Mouse (Mus musculus): Measurements from ENCODE around the gene Tmem136. TPM values are rescaled to one million over a fixed set of nuclear protein-coding genes. Genes with fewer than 3 reads are reported as not detected.
A peak's percentile ranks its signal among the peaks of the same experiment; 100 is the strongest.
"Not testable (repeated sequence)": the region's sequence is repeated elsewhere in the genome, so short reads cannot be mapped to it uniquely, and the experiment has no call there.

Tmem136 gene
- polyA plus RNA-seq, 1 experiment = not detected

DNA sequence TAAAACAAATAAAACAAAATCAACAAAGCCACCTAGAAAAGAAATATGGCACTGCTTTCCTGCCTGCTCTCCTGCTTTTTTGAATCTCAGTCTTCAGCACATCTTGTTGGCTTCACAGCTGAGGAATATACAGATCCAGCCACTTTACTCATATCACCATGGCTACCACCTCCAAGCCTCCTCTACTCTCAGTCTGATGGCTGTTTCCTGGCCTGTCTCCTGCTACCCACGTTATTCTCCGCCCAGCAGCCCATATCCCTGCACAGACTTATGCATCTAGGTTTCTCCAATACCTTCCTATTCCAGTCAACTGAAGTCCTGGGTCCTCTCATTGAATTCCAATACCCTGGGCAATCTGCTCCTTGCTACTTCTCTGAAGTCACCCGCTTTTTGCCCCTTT is 17.2 kb upstream of the Tmem136 start:
- H3K4me3 ChIP-seq (ENCODE audit: insufficient read depth, low read depth, low read length) = no peak overlapping the region
- H3K4me1 ChIP-seq (ENCODE audit: control insufficient read depth, insufficient read depth, low read length) = peaks cover 8% of the 10 kb centered on the region; the same call in 1 of the 2 replicates
- WGBS = 54% methylated on average over 3 of the region's 3 CpGs
- H3K27ac ChIP-seq (ENCODE audit: insufficient read depth, low read depth, low read length) = no peak overlapping the region
- no peak for TF ChIP-seq POLR2A (IDR thresholded peaks at IDR 0.05; ENCODE audit: insufficient read depth, low read depth, low read length)
- no peak for TF ChIP-seq CTCF (IDR thresholded peaks at IDR 0.05; ENCODE audit: insufficient read depth, low read depth, low read length)

GRCm38 (mm10) chr9:43132380-43132779 is 16.0 kb upstream of the Tmem136 start:
- TF ChIP-seq CTCF (IDR thresholded peaks at IDR 0.05; ENCODE audit: insufficient read depth, low read depth, low read length) (no peak), POLR2A (IDR thresholded peaks at IDR 0.05; ENCODE audit: insufficient read depth, low read depth, low read length) (no peak)
- Histone ChIP-seq H3K4me1 (ENCODE audit: control insufficient read depth, insufficient read depth, low read length) (peaks cover 11% of the 10 kb centered on the region), H3K27ac (ENCODE audit: insufficient read depth, low read depth, low read length) (no peak overlapping the region), H3K4me3 (ENCODE audit: insufficient read depth, low read depth, low read length) (no peak overlapping the region)
- 64% methylated on average over 4 of the region's 4 CpGs for WGBS

GRCm38 (mm10) chr9:43131940-43132339 is 15.6 kb upstream of the Tmem136 start:
- Histone ChIP-seq H3K4me3 (ENCODE audit: insufficient read depth, low read depth, low read length) (no peak overlapping the region), H3K27ac (ENCODE audit: insufficient read depth, low read depth, low read length) (no peak overlapping the region), H3K4me1 (ENCODE audit: control insufficient read depth, insufficient read depth, low read length) (peaks cover 16% of the 10 kb centered on the region)
- TF ChIP-seq CTCF (IDR thresholded peaks at IDR 0.05; ENCODE audit: insufficient read depth, low read depth, low read length) (no peak), POLR2A (IDR thresholded peaks at IDR 0.05; ENCODE audit: insufficient read depth, low read depth, low read length) (no peak)
- WGBS = 77% methylated on average over 5 of the region's 5 CpGs

GRCm38 (mm10) chr9:43130684-43131083 is 14.3 kb upstream of the Tmem136 start:
- peaks cover 18% of the 10 kb centered on the region for H3K4me1 ChIP-seq (ENCODE audit: control insufficient read depth, insufficient read depth, low read length)
- WGBS = 96% methylated on average over 2 of the region's 2 CpGs

GRCm38 (mm10) chr9:43127101-43127787 is 10.9 kb upstream of the Tmem136 start:
- TF ChIP-seq POLR2A (IDR thresholded peaks at IDR 0.05; ENCODE audit: insufficient read depth, low read depth, low read length) (no peak), CTCF (IDR thresholded peaks at IDR 0.05; ENCODE audit: insufficient read depth, low read depth, low read length) (no peak)
- H3K4me3 ChIP-seq (ENCODE audit: insufficient read depth, low read depth, low read length) = no peak overlapping the region

More at GRCm38 (mm10) chr9:43130684-43131083, 14.3 kb upstream of the Tmem136 start:
- Histone ChIP-seq H3K4me3 (ENCODE audit: insufficient read depth, low read depth, low read length) (no peak overlapping the region), H3K27ac (ENCODE audit: insufficient read depth, low read depth, low read length) (no peak overlapping the region)
- TF ChIP-seq CTCF (IDR thresholded peaks at IDR 0.05; ENCODE audit: insufficient read depth, low read depth, low read length) = no peak
- no peak for TF ChIP-seq POLR2A (IDR thresholded peaks at IDR 0.05; ENCODE audit: insufficient read depth, low read depth, low read length)

GRCm38 (mm10) chr9:43122379-43122778 is 6.0 kb upstream of the Tmem136 start:
- no peak overlapping the region for H3K4me3 ChIP-seq (ENCODE audit: insufficient read depth, low read depth, low read length)
- TF ChIP-seq POLR2A (IDR thresholded peaks at IDR 0.05; ENCODE audit: insufficient read depth, low read depth, low read length) (no peak), CTCF (IDR thresholded peaks at IDR 0.05; ENCODE audit: insufficient read depth, low read depth, low read length) (no peak)
- peaks cover 7% of the 10 kb centered on the region for H3K4me1 ChIP-seq (ENCODE audit: control insufficient read depth, insufficient read depth, low read length)
- 30% methylated on average over 1 of the region's 1 CpGs for WGBS
- H3K27ac ChIP-seq (ENCODE audit: insufficient read depth, low read depth, low read length) = no peak overlapping the region

More at GRCm38 (mm10) chr9:43127101-43127787, 10.9 kb upstream of the Tmem136 start:
- Histone ChIP-seq H3K4me1 (ENCODE audit: control insufficient read depth, insufficient read depth, low read length) (peaks cover 15% of the 10 kb centered on the region), H3K27ac (ENCODE audit: insufficient read depth, low read depth, low read length) (0 out of 2 replicates have a peak overlapping the region, but pooled peaks have one; percentile 6)
- 47% methylated on average over 10 of the region's 10 CpGs for WGBS

- H3K4me3 ChIP-seq (ENCODE audit: insufficient read depth, low read depth, low read length); H3K4me1 ChIP-seq (ENCODE audit: control insufficient read depth, insufficient read depth, low read length); H3K27ac ChIP-seq (ENCODE audit: insufficient read depth, low read depth, low read length): not testable (repeated sequence)
- WGBS = 96% methylated on average over 2 of the region's 2 CpGs
These were observed 5.6 kb upstream of the Tmem136 start for GRCm38 (mm10) chr9:43121948-43122347.

- H3K27ac ChIP-seq (ENCODE audit: insufficient read depth, low read depth, low read length) = no peak overlapping the region
- no peak overlapping the region for H3K4me3 ChIP-seq (ENCODE audit: insufficient read depth, low read depth, low read length)
- peaks cover 4% of the 10 kb centered on the region; the same call in 1 of the 2 replicates for H3K4me1 ChIP-seq (ENCODE audit: control insufficient read depth, insufficient read depth, low read length)
- TF ChIP-seq POLR2A (IDR thresholded peaks at IDR 0.05; ENCODE audit: insufficient read depth, low read depth, low read length) (no peak), CTCF (IDR thresholded peaks at IDR 0.05; ENCODE audit: insufficient read depth, low read depth, low read length) (no peak)
- 83% methylated on average over 6 of the region's 6 CpGs for WGBS
These were observed 597 bp upstream of the Tmem136 start for GRCm38 (mm10) chr9:43116997-43117336.

GRCm38 (mm10) chr9:43115431-43116133 is 788 bp downstream of the Tmem136 start:
- Histone ChIP-seq H3K4me1 (ENCODE audit: control insufficient read depth, insufficient read depth, low read length) (peaks cover 4% of the 10 kb centered on the region; the same call in 1 of the 2 replicates), H3K27ac (ENCODE audit: insufficient read depth, low read depth, low read length) (peak overlapping the region; percentile 39), H3K4me3 (ENCODE audit: insufficient read depth, low read depth, low read length) (peak overlapping the region; percentile 73)
- WGBS = 18% methylated on average over 12 of the region's 12 CpGs
- TF ChIP-seq CTCF (IDR thresholded peaks at IDR 0.05; ENCODE audit: insufficient read depth, low read depth, low read length) (no peak), POLR2A (IDR thresholded peaks at IDR 0.05; ENCODE audit: insufficient read depth, low read depth, low read length) (no peak)
